Mouse (Mus musculus) common myeloid progenitor, adult 5-6 weeks (primary cell): ENCODE results near the gene Clk1. TPM values are rescaled to one million over a fixed set of nuclear protein-coding genes. Genes with fewer than 3 reads are reported as not detected.

Experiments
- ATAC-seq: replicated peaks from 2 replicates; pipeline ENCODE4 v1.8.0; 2016; ENCODE audit warnings: low read depth, mild to moderate bottlenecking, moderate TSS enrichment, inconsistent platforms; ENCODE audit not compliant: poor library complexity, severe bottlenecking
- total RNA-seq: library from RNA; stranded (forward); fragments of 200-1000, 187-1606 nt; gene quantifications from 2 replicates; pipeline ENCODE4 v1.2.3, GENCODE M21; 2017

The Clk1 gene
- 507 and 538 TPM in 2 replicates for total RNA-seq

DNA sequence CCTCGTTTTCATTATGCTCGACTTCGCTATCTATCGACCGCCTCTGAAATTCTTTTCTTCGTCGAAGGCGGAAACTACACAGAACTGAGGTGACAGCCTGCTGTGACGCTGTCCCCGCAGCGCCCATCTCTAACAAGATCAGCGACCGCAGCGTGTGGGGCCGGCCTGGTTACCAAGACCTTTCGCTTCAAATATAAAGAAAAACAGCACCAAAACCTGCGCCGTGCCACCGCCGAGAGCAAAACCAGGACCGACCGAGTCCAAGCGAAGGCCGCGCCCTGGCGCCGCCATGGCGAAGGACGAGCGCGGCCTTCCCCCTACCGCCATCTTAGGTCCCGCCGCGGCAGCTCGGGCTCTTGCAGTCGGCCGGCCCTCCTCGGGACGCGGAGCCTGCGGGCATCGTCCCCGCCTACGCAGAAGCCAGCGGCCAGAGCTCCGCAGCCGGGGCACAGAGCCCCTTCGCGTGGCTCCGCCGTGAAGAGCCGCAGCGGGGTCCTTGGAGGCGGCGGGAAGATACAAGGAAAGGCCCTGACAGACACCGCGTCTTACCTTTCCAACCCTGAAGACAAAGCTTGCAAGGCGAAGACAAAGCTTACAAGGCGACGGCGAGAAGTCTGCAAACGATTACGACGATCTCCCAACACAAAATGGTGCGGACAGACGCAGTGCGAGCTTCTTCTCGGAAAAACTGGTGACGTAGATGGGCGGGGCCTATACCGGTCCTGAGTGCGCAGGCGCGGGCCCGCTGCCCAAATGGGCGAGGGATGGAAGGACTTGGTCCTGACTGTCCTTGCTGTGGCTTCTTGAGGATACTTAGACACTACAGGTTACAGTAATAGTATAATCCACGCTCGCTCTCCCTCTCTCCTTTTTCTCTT is at the start of gene Clk1:
TSS of gene Clk1 (minus strand) at position 696 of the 878 bp plus-strand sequence.
- ATAC-seq: peak; percentile 75

DNA sequence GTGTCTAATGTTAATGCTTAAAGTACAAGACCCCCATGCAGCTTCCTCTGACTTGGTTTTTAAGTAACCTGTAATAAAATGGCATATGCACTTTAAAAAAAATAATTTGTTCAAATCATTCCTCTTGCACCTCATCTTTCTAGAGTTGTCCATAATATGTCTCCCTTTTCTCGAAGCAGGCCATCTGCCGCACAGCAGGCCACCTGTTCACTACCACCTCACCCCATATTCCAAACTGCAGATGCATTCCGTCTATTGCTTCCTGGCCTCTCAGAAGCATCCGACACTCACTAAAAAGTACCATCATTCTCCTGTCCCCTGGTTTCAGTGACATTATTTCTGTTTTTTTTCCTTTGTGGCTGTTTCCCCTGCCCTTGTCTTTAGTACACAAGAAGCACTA is 41.7 kb upstream of the Clk1 start:
- ATAC-seq: no peak

DNA sequence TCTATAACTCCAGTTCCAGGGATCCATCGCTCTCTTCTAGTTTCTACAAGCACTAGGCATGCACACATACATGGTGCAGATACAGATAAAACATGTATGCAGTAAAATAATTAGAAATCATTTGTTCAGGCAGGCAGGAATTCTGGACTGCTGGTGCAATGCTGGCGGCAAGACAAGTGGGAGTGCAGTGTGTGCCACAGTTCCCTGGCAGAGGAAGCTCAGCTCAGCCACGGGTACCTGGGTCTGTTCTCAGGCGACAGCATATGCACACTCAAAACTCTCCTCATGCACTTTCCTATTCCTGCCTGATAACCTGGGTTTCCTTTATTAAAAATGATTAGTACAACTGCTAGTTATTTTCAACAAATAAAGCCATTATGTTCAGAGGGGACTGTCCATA is 41.2 kb upstream of the Clk1 start:
- no peak for ATAC-seq

DNA sequence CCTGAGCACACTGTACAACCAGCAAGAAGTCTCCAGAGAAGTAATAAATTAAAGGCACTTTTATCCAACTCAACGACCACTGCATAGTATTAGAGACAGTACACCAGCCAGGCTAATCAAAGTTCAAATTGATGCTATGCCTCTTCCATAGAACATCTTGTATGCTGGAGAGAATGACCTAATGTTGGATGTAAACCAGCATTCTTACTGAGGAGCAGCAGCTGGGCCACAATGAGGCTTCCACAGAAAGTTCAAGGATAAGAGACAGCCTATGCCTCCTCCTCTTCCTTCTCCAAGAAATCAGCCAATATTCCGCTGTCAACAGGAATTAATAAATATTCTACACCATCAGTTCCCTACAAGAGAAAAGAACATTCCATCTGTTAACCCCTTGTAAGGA is 40.1 kb upstream of the Clk1 start:
- ATAC-seq: no peak

DNA sequence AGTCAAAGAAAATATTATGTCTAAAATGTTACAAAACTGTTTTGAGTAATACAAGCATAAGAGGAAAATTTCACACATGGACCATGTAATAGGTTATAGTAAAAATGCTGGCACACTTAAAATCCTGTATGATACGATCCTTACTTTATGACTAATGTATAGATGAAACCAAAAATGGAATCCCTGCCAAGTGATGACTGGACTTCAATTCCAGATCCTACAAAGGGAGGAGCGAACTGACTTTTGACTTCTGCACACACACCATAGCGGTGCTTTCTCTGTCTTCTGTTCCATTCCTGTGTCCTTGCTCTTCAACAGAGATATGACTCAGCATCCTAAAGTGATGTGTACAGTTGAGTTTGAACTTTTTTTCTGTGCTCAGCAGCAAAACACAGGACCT is 36.7 kb upstream of the Clk1 start:
- ATAC-seq: no peak

DNA sequence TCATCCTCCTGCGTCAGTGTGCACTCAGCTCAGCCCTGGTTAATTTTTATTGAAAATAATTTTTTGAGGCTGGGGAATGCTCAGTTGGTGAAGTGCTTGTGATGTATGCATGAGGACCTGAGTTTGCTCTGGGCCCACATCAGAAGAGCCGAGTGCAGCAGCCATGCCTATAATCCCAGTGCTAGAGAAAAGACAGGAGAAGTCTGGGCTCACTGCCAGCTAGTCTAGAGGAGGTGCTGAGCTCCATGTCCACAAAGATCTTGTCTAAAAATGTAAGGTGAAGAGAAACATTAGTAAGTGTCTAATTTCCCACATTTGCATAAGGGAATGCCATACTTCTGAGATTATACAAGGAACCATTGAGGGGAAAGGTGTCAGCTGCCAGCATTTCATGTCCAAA is 35.0 kb upstream of the Clk1 start:
- no peak for ATAC-seq

DNA sequence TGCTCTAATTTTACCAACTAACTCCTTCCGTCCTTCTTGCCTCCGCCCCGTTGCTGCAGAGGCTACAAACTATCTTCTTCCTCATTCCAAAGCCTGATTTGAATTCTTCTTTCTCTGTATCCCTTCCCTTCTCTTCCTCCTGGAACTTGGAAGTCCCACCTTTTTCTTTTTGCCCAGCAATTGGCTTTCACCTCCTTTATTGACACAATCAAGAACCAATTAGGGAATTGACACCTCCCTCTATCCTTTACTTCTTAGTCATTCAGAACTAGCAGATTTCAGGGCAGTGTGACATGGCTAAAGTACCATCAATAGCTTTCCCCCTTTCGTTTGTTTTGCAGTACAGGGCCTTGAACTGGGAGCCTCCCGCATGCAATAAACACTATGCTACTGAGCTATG is 34.3 kb upstream of the Clk1 start:
- ATAC-seq: no peak

DNA sequence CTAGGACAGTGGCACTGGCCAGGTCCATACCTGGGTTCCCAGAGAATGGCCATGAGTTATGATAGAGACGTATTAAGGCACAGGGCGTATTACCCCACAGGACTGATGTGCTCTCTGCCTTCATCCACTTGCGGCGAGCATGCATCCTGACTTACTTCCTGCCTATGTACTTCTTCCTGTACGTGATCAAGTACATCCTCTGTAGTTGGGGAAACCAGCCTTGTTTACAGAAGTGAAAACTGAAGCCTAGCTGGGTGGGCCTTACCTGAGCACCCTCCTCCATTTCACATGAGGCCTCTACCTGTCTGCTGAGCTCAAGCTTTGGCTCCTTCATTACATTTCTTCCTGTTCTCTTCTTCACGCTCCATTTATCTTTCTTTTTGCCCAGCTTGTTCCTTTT is 30.4 kb upstream of the Clk1 start:
- no peak for ATAC-seq

DNA sequence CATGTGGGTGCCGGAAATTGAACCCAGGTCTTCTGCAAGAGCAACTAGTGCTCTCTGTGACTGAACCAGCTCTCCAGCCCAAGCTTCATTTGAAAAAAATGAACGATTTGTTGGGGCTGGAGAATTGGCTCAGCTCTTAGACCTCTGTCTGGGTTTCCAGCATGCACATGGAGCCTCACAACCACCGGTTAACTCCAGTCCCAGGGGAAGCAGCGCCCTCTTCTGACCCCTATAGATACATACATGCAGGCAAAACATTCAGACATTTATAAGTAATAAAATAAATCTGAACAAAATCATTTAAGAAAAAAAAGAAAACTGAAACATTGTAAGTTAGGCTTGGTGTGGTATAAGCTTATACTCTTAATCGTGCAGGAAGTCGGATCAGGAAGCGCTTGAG is 24.5 kb upstream of the Clk1 start:
- ATAC-seq: no peak

DNA sequence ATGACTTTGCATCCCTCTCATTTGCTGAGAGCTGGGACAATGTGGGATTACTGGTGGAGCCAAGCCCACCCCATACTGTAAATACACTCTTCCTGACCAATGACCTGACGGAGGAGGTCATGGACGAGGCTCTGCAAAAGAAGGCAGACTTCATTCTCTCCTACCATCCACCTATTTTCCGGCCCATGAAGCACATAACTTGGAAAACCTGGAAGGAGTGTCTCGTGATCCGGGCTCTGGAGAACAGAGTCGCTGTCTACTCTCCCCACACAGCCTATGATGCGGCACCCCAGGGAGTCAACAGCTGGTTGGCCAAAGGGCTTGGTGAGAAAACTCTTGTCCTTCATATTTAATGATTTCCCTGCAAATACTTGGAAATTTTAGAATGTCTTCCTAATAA is 23.9 kb upstream of the Clk1 start:
- no peak for ATAC-seq

DNA sequence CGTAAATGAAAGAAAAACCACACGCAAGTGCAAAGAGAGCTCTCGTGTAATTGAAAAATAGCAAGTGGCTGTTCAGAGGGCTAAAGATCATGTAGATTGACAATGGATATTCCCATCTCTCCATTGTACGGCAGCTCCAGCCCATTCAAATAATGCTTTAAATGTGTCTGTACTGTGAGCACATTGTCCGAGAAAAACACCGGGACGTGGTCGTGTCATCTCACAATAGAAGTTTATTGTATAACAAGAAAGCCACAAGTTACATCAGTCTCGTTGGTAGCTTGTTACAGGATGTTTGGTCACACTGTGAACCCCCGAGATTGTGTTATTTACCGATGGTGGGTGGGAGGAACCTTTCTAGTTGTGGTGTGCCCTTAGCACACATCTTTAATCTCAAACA is 22.0 kb upstream of the Clk1 start:
- ATAC-seq: no peak

DNA sequence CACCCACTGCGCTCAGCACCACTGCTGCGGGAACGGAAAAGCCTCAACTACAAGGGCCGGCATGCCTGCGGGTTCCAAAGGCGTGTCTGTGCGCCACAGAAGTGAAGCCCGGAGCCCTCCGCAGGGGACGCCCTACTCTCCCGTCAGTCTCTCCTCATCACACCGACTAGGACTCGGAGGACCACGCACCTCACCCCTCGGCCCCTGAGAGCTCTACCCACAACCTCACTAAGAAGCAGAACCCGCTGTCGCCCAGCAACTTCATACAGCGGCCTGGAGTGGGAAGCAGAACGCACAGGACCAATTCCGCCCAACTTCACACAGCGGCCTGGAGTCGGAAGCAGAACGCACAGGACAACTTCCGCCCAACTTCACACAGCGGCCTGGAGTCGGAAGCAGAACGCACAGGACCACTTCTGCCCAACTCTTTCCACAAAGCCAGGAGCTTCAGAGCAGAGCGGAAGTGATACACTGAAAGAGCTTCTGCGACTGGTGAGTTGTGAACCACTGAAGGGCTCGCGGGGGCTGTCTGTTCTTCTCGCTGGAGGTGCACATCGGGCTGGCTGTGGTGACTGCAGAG is 21.4 kb upstream of the Clk1 start, which contains the start of the genes Nif3l1 and Ppil3:
TSS of gene Nif3l1 (plus strand) at position 9 of the 580 bp plus-strand sequence.
TSS of gene Ppil3 (minus strand) at position 344 of the 580 bp plus-strand sequence.
- peak; percentile 93 for ATAC-seq

DNA sequence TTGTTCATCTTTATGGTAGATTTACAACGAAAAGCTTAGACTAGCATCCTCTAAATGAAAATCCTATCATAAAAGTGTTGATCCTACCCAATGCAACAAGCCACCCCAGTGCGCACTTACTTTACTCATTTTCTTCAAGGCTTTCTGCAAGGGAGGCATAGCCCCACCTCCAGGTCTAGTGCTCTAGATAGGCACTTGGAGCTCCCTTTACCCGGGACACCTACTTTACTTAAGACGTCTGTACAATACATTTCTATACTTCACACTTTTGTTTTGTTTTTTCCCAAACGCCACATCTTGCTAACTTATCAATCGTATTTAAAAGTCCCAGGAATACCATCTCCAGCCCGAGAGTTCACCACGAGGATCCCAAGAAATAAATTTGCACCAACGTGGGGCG is 20.8 kb upstream of the Clk1 start:
- ATAC-seq: no peak

DNA sequence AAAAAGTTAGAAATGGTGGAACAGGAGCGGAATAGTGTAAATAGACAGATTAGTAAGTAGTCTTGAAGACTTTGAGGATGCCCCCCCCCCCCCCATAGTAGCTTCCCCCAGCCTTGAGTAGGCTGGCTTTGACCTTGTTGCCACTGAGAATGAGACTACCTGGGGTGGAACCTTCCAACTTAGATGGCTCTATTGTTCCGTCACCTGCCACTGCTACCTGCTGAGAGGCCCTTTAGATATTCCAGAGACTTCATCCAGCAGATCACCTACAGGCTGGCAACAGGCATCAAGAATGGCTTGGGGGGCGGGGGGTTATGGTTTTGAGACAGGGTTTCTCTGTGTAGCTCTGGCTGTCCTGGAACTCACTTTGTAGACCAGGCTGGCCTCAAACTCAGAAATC is 685 bp upstream of the Clk1 start:
- no peak for ATAC-seq

DNA sequence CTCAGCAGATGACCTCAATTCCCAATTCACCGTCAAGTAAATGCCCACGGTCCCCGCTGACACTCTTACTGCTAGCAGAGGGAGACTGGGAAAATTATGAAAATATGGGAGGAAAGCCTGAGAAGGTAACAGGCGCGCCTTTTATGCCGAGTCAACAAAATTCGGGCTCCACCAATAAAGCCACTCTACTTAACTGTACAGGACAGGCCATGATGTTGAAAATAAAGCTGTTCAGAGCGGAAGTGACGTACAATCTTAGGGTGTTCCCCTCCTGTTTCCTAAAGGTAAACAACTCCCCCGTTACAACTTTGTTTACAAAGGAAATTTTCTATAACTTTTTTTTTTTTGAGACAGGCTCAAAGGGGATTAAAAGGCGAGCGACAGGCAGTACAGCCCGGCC is 987 bp downstream of the Clk1 start:
- ATAC-seq: peak; percentile 64

DNA sequence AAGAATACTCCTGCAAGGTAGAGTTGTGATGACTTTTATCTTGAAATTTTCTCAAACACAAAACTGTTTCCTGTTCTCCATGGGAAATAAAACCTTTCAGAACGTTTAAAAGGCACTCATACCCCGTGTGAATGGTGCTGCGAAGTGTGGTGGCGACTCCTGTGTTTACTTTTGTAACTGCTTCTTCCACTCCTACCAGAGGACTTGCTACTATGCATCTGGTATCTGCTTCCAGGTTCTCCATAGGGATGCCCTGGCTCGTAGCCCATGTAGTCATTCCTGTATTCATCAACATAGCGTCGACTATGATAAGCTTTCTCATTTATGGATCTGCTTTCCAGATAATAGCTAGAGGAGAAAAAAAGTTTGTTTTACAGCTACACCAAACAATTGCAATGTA is 2.9 kb downstream of the Clk1 start:
- ATAC-seq: no peak

DNA sequence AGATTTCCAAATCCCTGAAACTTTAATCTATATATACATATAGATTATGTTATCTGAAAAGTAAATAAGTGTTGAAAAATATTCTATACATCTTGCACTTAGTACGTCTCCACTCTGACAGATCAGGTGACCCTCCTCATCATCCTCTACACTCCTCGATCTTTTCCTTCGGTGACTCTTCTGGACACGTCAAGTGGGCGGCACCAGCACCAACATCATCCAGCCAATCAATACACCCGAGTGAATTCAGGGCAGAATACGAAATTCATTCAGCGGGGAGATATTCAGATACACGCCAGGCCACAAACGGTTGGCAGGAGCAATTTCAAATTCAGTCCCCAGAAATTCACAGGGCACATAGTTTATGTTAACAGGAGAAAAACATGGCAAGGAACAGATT is 3.8 kb downstream of the Clk1 start:
- no peak for ATAC-seq

DNA sequence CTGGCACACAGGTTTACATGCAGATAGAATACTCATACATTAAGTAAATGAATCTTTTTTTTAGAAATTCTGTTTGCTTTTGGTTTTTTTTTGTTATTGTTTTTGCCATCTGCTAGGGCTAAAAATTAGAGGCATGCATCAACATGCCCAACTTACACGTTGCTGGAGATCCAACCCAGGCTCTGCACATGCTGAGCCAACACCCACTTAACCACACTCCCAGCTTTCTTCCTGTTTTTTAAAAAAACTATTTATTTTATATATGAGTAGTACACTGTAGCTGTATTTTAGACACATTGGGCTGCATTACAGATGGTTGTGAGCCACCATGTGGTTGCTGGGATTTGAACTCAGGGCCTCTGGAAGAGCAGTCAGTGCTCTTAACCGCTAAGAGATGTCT is 7.8 kb downstream of the Clk1 start:
- peak; percentile 50 for ATAC-seq

DNA sequence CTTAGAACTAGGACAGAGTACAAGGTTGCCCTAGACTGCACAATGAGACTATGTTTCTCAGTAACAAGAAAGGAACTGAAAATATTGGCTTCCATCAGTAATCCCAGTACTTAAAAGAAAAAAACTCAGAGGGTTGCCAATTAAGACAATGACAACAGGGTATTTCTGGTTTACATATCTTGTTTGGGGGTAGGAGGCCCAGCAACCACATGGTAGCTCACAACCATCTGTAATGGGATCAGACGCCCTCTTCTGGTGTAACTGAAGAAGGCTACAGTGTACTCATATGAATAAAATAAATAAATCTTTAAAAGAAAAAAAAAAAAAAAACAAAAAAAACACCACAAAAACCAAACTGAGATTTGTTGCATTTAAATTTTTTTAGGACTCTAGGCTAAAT is 8.4 kb downstream of the Clk1 start:
- ATAC-seq: no peak

DNA sequence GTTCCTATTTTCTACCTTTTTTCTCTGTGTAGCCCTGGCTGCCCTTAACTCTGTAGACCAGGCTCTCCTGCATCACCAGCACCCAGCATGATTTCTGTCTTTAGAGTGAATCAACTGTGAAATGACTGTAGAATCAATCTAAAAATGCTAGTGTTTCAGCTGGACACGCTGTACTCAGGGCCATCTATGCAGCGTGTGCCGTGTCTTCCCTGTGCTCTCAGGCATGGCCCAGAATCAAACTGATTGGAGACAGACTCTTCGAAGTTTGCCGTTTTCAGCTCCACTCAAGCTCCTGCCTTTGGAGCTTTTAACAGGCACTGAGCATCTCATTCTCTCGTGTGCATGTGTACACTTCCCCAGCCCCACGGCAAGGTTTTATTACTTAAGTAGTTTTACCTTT is 13.1 kb downstream of the Clk1 start:
- no peak for ATAC-seq

DNA sequence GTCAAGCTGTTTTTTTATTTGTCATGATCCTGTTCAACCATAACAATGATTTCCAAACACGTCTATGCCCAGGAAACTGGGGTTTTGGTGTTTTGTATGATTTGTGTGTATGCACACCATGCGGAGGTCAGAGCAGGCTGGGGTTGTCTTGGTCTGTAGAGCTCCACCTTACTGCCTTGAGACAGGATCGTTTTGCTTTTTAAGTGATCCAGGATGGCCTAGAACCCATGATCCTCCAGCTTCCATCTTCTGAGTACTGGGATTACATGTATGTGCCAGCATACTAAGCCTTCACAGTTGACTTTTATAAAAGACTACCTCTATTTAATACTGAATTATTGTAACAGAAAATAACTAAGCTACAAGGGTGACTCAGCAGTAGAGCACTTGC is 13.7 kb downstream of the Clk1 start:
- ATAC-seq: no peak
